Mouse (Mus musculus) intestine, embryonic 14.5 days (tissue): ENCODE results near the gene Mettl16. TPM values are rescaled to one million over a fixed set of nuclear protein-coding genes. Genes with fewer than 3 reads are reported as not detected.

Experiments used
- ATAC-seq: fragments of 200-750 bp; cut with Nextera tagmentation; replicated peaks from 2 replicates; pipeline ENCODE4 v1.8.0; 2017; ENCODE audit warnings: low read depth, moderate number of reproducible peaks, moderate TSS enrichment, moderate library complexity; ENCODE audit not compliant: low FRiP score, low TSS enrichment
- DNase-seq: peaks from one replicate; pipeline ENCODE4 v3.0.0-alpha.2; 2018; ENCODE audit warnings: low spot score
- H3K27ac ChIP-seq: fragments of 300-500 bp; sonication (generic); 2 replicates; pipeline ENCODE4 v1.5.1; 2014; ENCODE audit warnings: low read depth, mild to moderate bottlenecking, control low read depth
- H3K27me3 ChIP-seq: fragments of 300-500 bp; sonication (generic); replicated peaks from 2 replicates; pipeline ENCODE4 v1.6.1; 2014; ENCODE audit warnings: low read length, control low read depth; ENCODE audit not compliant: control insufficient read depth, insufficient read depth
- H3K36me3 ChIP-seq: fragments of 300-500 bp; sonication (generic); 2 replicates; pipeline ENCODE4 v1.6.1; 2014; ENCODE audit warnings: low read length, control low read depth; ENCODE audit not compliant: control insufficient read depth, insufficient read depth
- H3K4me1 ChIP-seq: fragments of 300-500 bp; sonication (generic); replicated peaks from 2 replicates; pipeline ENCODE4 v1.6.1; 2014; ENCODE audit warnings: low read length, control low read depth, mixed read lengths; ENCODE audit not compliant: control insufficient read depth, insufficient read depth
- H3K4me2 ChIP-seq: fragments of 300-500 bp; sonication (generic); 2 replicates; pipeline ENCODE4 v1.6.1; 2014; ENCODE audit warnings: low read length
- H3K4me3 ChIP-seq: fragments of 300-500 bp; sonication (generic); 2 replicates; pipeline ENCODE4 v1.5.1; 2014; ENCODE audit warnings: low read depth, low read length, control low read depth, mixed read lengths
- H3K9ac ChIP-seq: fragments of 300-500 bp; sonication (generic); 2 replicates; pipeline ENCODE4 v1.6.1; 2014; ENCODE audit warnings: mild to moderate bottlenecking, low read length
- H3K9me3 ChIP-seq: fragments of 300-500 bp; sonication (generic); 2 replicates; pipeline ENCODE4 v1.6.1; 2016; ENCODE audit warnings: low read length, control low read depth; ENCODE audit not compliant: control insufficient read depth
- WGBS: fragments of 180-500 bp; shearing (Covaris S2); extraction: QIAGEN DNeasy Blood & Tissue Kit; methylation state at CpG from one replicate; pipeline ENCODE4 v1.1.7; 2014; 5-methylcytosine and 5-hydroxymethylcytosine counted together
- polyA plus RNA-seq: library from polyadenylated mRNA; unstranded; fragments of >200 nt; fragmentation: Nextera tagmentation; extraction: Ambion mirVana; gene quantifications from 2 replicates; pipeline ENCODE4 v1.2.1, GENCODE M21; 2014

Gene Mettl16
- polyA plus RNA-seq, 1 experiment from 2014 or later = 31.9 TPM

GRCm38 (mm10) chr11:74768045-74768444, 2.6 kb upstream of the Mettl16 start:
- H3K27me3 ChIP-seq = no peaks in the 10 kb centered on the region
- H3K4me3 ChIP-seq = no peak overlapping the region
- no peaks in the 10 kb centered on the region for H3K9me3 ChIP-seq
- peaks cover 13% of the 10 kb centered on the region; the same call in 1 of the 2 replicates for H3K4me1 ChIP-seq
- H3K27ac ChIP-seq = no peak overlapping the region
- no peak overlapping the region for H3K4me2 ChIP-seq
- WGBS = 44% methylated on average over 6 of the region's 6 CpGs
- no peak for ATAC-seq
- no peaks in the 10 kb centered on the region for H3K36me3 ChIP-seq
- no peak overlapping the region for H3K9ac ChIP-seq
- peak; percentile 55 for DNase-seq

DNA sequence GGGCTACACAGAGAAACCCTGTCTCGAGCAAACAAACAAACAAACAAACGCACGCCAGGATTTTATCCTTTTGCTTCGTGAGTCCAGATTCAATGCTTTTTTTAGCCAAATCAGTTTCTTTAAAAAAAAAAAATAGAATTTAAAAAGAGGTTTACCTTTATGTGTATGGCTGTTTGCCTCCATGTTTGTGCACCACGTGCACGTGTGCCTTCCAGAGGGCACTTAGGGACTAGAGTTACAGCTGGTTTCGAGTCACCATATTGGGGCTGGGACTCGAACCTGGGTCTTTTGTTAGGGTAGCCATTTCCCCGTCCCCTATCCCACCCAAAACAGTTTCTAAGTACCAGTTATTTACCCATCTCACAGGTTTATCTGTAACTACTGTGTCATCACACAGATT, 593 bp upstream of the Mettl16 start:
- H3K9ac ChIP-seq = peak overlapping the region; percentile 91
- 84% methylated on average over 9 of the region's 9 CpGs for WGBS
- H3K4me2 ChIP-seq = peak overlapping the region; percentile 58
- no peaks in the 10 kb centered on the region for H3K9me3 ChIP-seq
- peaks cover 13% of the 10 kb centered on the region; the same call in 1 of the 2 replicates for H3K4me1 ChIP-seq
- peaks cover 19% of the 10 kb centered on the region for H3K36me3 ChIP-seq
- no peak for DNase-seq
- H3K27ac ChIP-seq = peak overlapping the region; percentile 96
- no peak for ATAC-seq
- peak overlapping the region; percentile 90 for H3K4me3 ChIP-seq
- no peaks in the 10 kb centered on the region for H3K27me3 ChIP-seq

DNA sequence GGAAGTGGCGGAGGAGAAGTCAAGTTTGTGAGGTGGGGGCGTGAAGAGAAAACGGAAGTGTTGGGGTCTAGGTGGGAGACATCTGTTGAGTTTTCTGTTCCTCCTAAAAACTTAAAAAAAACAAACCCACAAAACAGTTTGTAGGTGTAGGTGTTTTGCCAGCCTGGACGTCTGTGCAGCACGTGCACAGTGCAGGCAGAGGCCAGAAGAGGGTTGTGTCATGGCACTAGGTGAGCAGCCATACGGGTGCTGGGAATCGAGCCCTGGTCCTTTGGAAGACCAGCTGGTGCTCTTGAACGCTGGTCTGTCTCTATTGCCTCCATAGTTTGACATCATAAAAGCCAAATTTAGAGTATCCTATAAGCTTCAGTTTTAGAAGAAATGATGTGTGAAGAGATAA, 604 bp downstream of the Mettl16 start:
- Histone ChIP-seq H3K27ac (peak overlapping the region; percentile 96), H3K27me3 (no peaks in the 10 kb centered on the region), H3K4me2 (peak overlapping the region; percentile 58), H3K4me1 (peaks cover 13% of the 10 kb centered on the region; the same call in 1 of the 2 replicates), H3K4me3 (peak overlapping the region; percentile 90), H3K9ac (peak overlapping the region; percentile 91), H3K9me3 (no peaks in the 10 kb centered on the region), H3K36me3 (peaks cover 30% of the 10 kb centered on the region)
- WGBS = 13% methylated on average over 8 of the region's 8 CpGs
- DNase-seq (no peak), ATAC-seq (0 out of 2 replicates have a peak, but pooled peaks have one; percentile 29)

- H3K4me2 ChIP-seq = peak overlapping the region; percentile 58
- WGBS = 72% methylated on average over 4 of the region's 4 CpGs
- ATAC-seq = no peak
- peak overlapping the region; percentile 90 for H3K4me3 ChIP-seq
- H3K4me1 ChIP-seq = peaks cover 13% of the 10 kb centered on the region; the same call in 1 of the 2 replicates
- no peaks in the 10 kb centered on the region for H3K27me3 ChIP-seq
- DNase-seq = no peak
- no peak overlapping the region for H3K27ac ChIP-seq
- H3K9ac ChIP-seq = no peak overlapping the region
- no peaks in the 10 kb centered on the region for H3K9me3 ChIP-seq
- H3K36me3 ChIP-seq = peaks cover 34% of the 10 kb centered on the region
Measured at GRCm38 (mm10) chr11:74771650-74772049, 1.0 kb downstream of the Mettl16 start.

GRCm38 (mm10) chr11:74772386-74772785, 1.8 kb downstream of the Mettl16 start:
- ATAC-seq (no peak), DNase-seq (no peak)
- H3K36me3 ChIP-seq = peaks cover 41% of the 10 kb centered on the region
- no peak overlapping the region for H3K4me2 ChIP-seq
- H3K9ac ChIP-seq = no peak overlapping the region
- H3K4me3 ChIP-seq = no peak overlapping the region
- peaks cover 13% of the 10 kb centered on the region; the same call in 1 of the 2 replicates for H3K4me1 ChIP-seq
- no peaks in the 10 kb centered on the region for H3K9me3 ChIP-seq
- H3K27ac ChIP-seq = no peak overlapping the region
- WGBS = 88% methylated on average over 2 of the region's 2 CpGs
- no peaks in the 10 kb centered on the region for H3K27me3 ChIP-seq

DNA sequence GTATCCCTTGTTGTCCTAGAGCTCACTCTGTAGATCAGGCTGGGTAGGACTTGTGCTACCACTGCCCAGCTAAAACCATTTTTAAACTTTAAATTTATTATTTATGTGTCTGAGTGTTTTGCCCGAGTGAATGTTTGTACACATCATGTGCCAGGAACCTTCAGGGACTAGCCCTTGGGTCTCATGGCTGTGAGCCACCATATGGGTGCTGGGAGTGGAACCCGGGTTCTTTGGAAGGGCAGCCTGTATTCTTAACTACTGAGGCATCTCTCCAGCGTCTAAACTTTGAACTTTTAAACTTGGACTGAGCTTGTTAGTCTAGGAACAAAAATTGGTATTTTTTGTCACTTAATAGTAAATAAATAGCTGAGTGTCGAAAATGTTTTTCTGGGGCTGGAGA, 22.2 kb downstream of the Mettl16 start:
- Histone ChIP-seq H3K4me3 (no peak overlapping the region), H3K4me2 (no peak overlapping the region), H3K9ac (no peak overlapping the region), H3K27me3 (no peaks in the 10 kb centered on the region), H3K27ac (no peak overlapping the region), H3K9me3 (no peaks in the 10 kb centered on the region), H3K4me1 (no peaks in the 10 kb centered on the region), H3K36me3 (peaks cover 81% of the 10 kb centered on the region)
- no peak for DNase-seq
- 92% methylated on average over 4 of the region's 4 CpGs for WGBS
- no peak for ATAC-seq

DNA sequence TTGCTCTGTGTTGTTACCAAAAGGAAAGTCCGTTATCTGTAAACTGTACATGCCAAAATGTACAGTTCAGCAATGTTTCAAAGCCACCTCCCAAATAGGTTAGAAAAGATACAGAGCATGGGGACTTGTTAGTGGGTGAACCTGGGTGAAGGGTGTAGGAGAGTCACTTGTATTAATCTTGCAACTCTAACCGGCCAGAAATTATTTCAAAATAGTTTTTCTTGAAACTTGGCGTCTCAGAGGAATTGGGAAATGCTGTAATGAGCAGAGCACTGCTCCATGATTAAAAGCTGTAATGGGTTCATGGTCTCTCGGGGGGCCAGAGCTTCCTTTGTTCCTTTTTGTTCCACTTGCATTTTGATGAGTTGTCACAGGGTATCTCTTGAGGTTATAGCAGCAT, 30.0 kb downstream of the Mettl16 start:
- 89% methylated on average over 4 of the region's 4 CpGs for WGBS
- Histone ChIP-seq H3K27me3 (no peaks in the 10 kb centered on the region), H3K4me3 (no peak overlapping the region), H3K9ac (no peak overlapping the region), H3K9me3 (no peaks in the 10 kb centered on the region), H3K4me1 (no peaks in the 10 kb centered on the region), H3K27ac (no peak overlapping the region), H3K4me2 (no peak overlapping the region), H3K36me3 (peaks cover 71% of the 10 kb centered on the region)
- DNase-seq (no peak), ATAC-seq (no peak)

GRCm38 (mm10) chr11:74804081-74804627, 33.5 kb downstream of the Mettl16 start:
- Histone ChIP-seq H3K4me2 (no peak overlapping the region), H3K4me3 (no peak overlapping the region), H3K4me1 (no peaks in the 10 kb centered on the region), H3K36me3 (peaks cover 66% of the 10 kb centered on the region), H3K9ac (no peak overlapping the region), H3K27ac (no peak overlapping the region), H3K27me3 (no peaks in the 10 kb centered on the region), H3K9me3 (no peaks in the 10 kb centered on the region)
- ATAC-seq (no peak), DNase-seq (no peak)
- 79% methylated on average over 3 of the region's 3 CpGs for WGBS

- DNase-seq = no peak
- WGBS = 89% methylated on average over 6 of the region's 6 CpGs
- peaks cover 58% of the 10 kb centered on the region for H3K36me3 ChIP-seq
Measured at GRCm38 (mm10) chr11:74807246-74807882, 36.7 kb downstream of the Mettl16 start.

More at GRCm38 (mm10) chr11:74807246-74807882, 36.7 kb downstream of the Mettl16 start:
- Histone ChIP-seq H3K4me2 (no peak overlapping the region), H3K9ac (no peak overlapping the region), H3K9me3 (no peaks in the 10 kb centered on the region), H3K27me3 (no peaks in the 10 kb centered on the region), H3K27ac (no peak overlapping the region), H3K4me3 (no peak overlapping the region), H3K4me1 (no peaks in the 10 kb centered on the region)
- no peak for ATAC-seq
